Mouse (Mus musculus) forebrain, postnatal 0 days (tissue): ENCODE data around the gene Foxo3. TPM values are rescaled to one million over a fixed set of nuclear protein-coding genes. Genes with fewer than 3 reads are reported as not detected.

Source experiments
- ATAC-seq: fragments of 200-750 bp; cut with Nextera tagmentation; 2 replicates; pipeline ENCODE4 v1.8.0; 2017; ENCODE audit warnings: mild to moderate bottlenecking, moderate library complexity
- DNase-seq: peaks from one replicate; pipeline ENCODE4 v3.0.0-alpha.2; 2015
- H3K27ac ChIP-seq: fragments of 300-500 bp; sonication (generic); 2 replicates; pipeline ENCODE4 v1.5.1; 2014; ENCODE audit warnings: low read depth, mild to moderate bottlenecking, antibody characterized with exemption, low read length, moderate library complexity, mixed read lengths
- H3K27me3 ChIP-seq: fragments of 300-500 bp; sonication (generic); 2 replicates; pipeline ENCODE4 v1.6.1; 2014; ENCODE audit warnings: mild to moderate bottlenecking, low read length, mixed read lengths; ENCODE audit not compliant: insufficient read depth
- H3K36me3 ChIP-seq: fragments of 300-500 bp; sonication (generic); 2 replicates; pipeline ENCODE4 v1.6.1; 2014; ENCODE audit warnings: mild to moderate bottlenecking, moderate library complexity; ENCODE audit not compliant: insufficient read depth
- H3K4me1 ChIP-seq: fragments of 300-500 bp; sonication (generic); 2 replicates; pipeline ENCODE4 v1.6.1; 2014; ENCODE audit warnings: antibody characterized with exemption; ENCODE audit not compliant: insufficient read depth
- H3K4me2 ChIP-seq: fragments of 300-500 bp; sonication (generic); 2 replicates; pipeline ENCODE4 v1.6.1; 2014; ENCODE audit warnings: low read depth, mild to moderate bottlenecking, moderate library complexity
- H3K4me3 ChIP-seq: fragments of 300-500 bp; sonication (generic); 2 replicates; pipeline ENCODE4 v1.5.1; 2014; ENCODE audit warnings: low read depth, low read length, mixed read lengths
- H3K9ac ChIP-seq: fragments of 300-500 bp; sonication (generic); 2 replicates; pipeline ENCODE4 v1.6.1; 2014; ENCODE audit warnings: mild to moderate bottlenecking
- H3K9me3 ChIP-seq: fragments of 300-500 bp; sonication (generic); 2 replicates; pipeline ENCODE4 v1.6.1; 2016; ENCODE audit warnings: low read length
- CTCF ChIP-seq: sonication (generic); IDR thresholded peaks from 2 replicates; pipeline ENCODE4 v1.5.1; 2016; ENCODE audit warnings: antibody characterized with exemption, control low read depth, low read depth
- WGBS: fragments of 180-500 bp; shearing (Covaris S2); extraction: QIAGEN DNeasy Blood & Tissue Kit; methylation state at CpG from one replicate; pipeline ENCODE4 v1.1.7; 2014; 5-methylcytosine and 5-hydroxymethylcytosine counted together
- polyA plus RNA-seq: library from polyadenylated mRNA; unstranded; fragments of >200 nt; fragmentation: Nextera tagmentation; extraction: Ambion mirVana; gene quantifications from 2 replicates; pipeline ENCODE4 v1.2.1, GENCODE M21; 2015
- total RNA-seq: library from RNA; depleted of rRNA; stranded (reverse); fragments of >200 nt; gene quantifications from 2 replicates; pipeline ENCODE4 v1.2.3, GENCODE M21; 2014

The Foxo3 gene
- total and polyA plus RNA-seq, 2 experiments from 2014 or later = 6.5 to 29.1 TPM

GRCm38 (mm10) chr10:42273403-42273759 lies 3.2 kb downstream of the Foxo3 start:
- TF ChIP-seq CTCF = no peak

GRCm38 (mm10) chr10:42271454-42272230 lies 4.9 kb downstream of the Foxo3 start:
- H3K9ac ChIP-seq = no peak overlapping the region
- H3K27ac ChIP-seq = no peak overlapping the region
- H3K4me1 ChIP-seq = peaks cover 16% of the 10 kb centered on the region; the same call in 1 of the 2 replicates
- 0 out of 2 replicates have a peak overlapping the region, but pooled peaks have one; percentile 2 for H3K4me2 ChIP-seq
- H3K36me3 ChIP-seq = no peaks in the 10 kb centered on the region; the same call in 1 of the 2 replicates
- WGBS = 53% methylated on average over 11 of the region's 11 CpGs
- no peaks in the 10 kb centered on the region for H3K27me3 ChIP-seq
- no peaks in the 10 kb centered on the region for H3K9me3 ChIP-seq
- ATAC-seq (no peak), DNase-seq (no peak)
- H3K4me3 ChIP-seq = no peak overlapping the region
- TF ChIP-seq CTCF = no peak

More at GRCm38 (mm10) chr10:42273403-42273759, 3.2 kb downstream of the Foxo3 start:
- no peaks in the 10 kb centered on the region for H3K9me3 ChIP-seq
- 0 out of 2 replicates have a peak overlapping the region, but pooled peaks have one; percentile 10 for H3K9ac ChIP-seq
- WGBS = 77% methylated on average over 6 of the region's 6 CpGs
- no peaks in the 10 kb centered on the region; the same call in 1 of the 2 replicates for H3K36me3 ChIP-seq
- H3K4me1 ChIP-seq = peaks cover 17% of the 10 kb centered on the region; the same call in 1 of the 2 replicates
- H3K4me3 ChIP-seq = peak overlapping the region; percentile 80; the same call in 1 of the 2 replicates
- H3K27ac ChIP-seq = no peak overlapping the region
- no peaks in the 10 kb centered on the region for H3K27me3 ChIP-seq
- DNase-seq (no peak), ATAC-seq (no peak)
- H3K4me2 ChIP-seq = peak overlapping the region; percentile 98

- Histone ChIP-seq H3K9me3 (no peaks in the 10 kb centered on the region), H3K27me3 (no peaks in the 10 kb centered on the region), H3K27ac (no peak overlapping the region), H3K9ac (no peak overlapping the region), H3K4me2 (no peak overlapping the region), H3K36me3 (peaks cover 2% of the 10 kb centered on the region; the same call in 1 of the 2 replicates), H3K4me1 (peaks cover 16% of the 10 kb centered on the region; the same call in 1 of the 2 replicates), H3K4me3 (no peak overlapping the region)
- DNase-seq (no peak), ATAC-seq (no peak)
- WGBS = 69% methylated on average over 10 of the region's 10 CpGs
- TF ChIP-seq CTCF = no peak
Observed at GRCm38 (mm10) chr10:42270277-42271083, 6.1 kb downstream of the Foxo3 start.

GRCm38 (mm10) chr10:42269281-42270025 lies 7.1 kb downstream of the Foxo3 start:
- no peak for TF ChIP-seq CTCF
- Histone ChIP-seq H3K27me3 (no peaks in the 10 kb centered on the region), H3K9me3 (no peaks in the 10 kb centered on the region), H3K9ac (no peak overlapping the region), H3K36me3 (peaks cover 2% of the 10 kb centered on the region; the same call in 1 of the 2 replicates), H3K4me3 (no peak overlapping the region), H3K27ac (no peak overlapping the region), H3K4me2 (no peak overlapping the region), H3K4me1 (peaks cover 16% of the 10 kb centered on the region; the same call in 1 of the 2 replicates)
- DNase-seq (no peak), ATAC-seq (no peak)
- 74% methylated on average over 15 of the region's 15 CpGs for WGBS

- no peak overlapping the region for H3K4me2 ChIP-seq
- ATAC-seq (no peak), DNase-seq (peak; percentile 43)
- H3K9ac ChIP-seq = no peak overlapping the region
- TF ChIP-seq CTCF = peak; percentile 38; the same call in 1 of the 2 replicates
- no peaks in the 10 kb centered on the region for H3K9me3 ChIP-seq
- 0 out of 2 replicates have a peak, but pooled peaks cover 2% of the 10 kb centered on the region for H3K36me3 ChIP-seq
- WGBS = 80% methylated on average over 5 of the region's 5 CpGs
- H3K27me3 ChIP-seq = no peaks in the 10 kb centered on the region
- H3K4me1 ChIP-seq = peaks cover 3% of the 10 kb centered on the region; the same call in 1 of the 2 replicates
- H3K27ac ChIP-seq = no peak overlapping the region
- H3K4me3 ChIP-seq = no peak overlapping the region
Observed at GRCm38 (mm10) chr10:42267811-42268545, 8.6 kb downstream of the Foxo3 start.
